ENCODE assay signal across 8 mouse cellular contexts in the genomic region with DNA sequence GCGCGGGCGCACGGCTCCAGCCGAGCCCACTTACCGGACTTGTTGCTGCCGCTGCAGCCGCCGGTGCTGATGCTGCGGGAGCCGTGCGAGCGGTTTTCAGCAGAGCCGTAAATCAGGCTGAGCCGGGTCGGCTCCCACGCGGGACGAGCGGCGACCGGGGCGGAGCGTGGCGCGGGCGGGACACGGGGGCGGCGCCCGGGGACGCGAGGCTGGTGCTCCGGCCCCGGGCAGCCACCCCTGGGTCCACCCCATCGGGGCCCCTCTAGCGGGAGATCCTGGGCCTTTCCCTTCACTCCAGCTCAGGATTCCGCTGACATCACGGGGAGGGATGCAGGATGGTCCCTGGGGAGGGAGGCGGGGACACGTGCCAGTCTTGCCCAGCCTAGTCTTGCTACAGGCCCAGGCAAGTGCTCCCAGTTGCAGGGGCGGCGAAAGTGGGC. TPM values are rescaled to one million over a fixed set of nuclear protein-coding genes. Genes with fewer than 3 reads are reported as not detected.
DNase-seq lines count a peak whose midpoint lies in the region; ATAC-seq and TF ChIP-seq lines count a peak whose summit lies in the region.

A gene (minus strand): TSS at position 326 of the 440 bp plus-strand sequence.

- H3K36me3 ChIP-seq in heart, embryonic 11.5 days (ENCODE audit: control insufficient read depth, insufficient read depth, low read length), result no peaks in the 10 kb centered on the region
- no peaks in the 10 kb centered on the region for H3K36me3 ChIP-seq in kidney, embryonic 15.5 days
- H3K36me3 ChIP-seq in limb, embryonic 15.5 days, result no peaks in the 10 kb centered on the region
- peaks cover 9% of the 10 kb centered on the region for H3K36me3 ChIP-seq in midbrain, postnatal 0 days (ENCODE audit: insufficient read depth, low read length)
- H3K36me3 ChIP-seq in stomach, postnatal 0 days (ENCODE audit: control insufficient read depth, insufficient read depth, low read length), result no peaks in the 10 kb centered on the region

- no peaks in the 10 kb centered on the region for H3K9me3 ChIP-seq in heart, embryonic 11.5 days (replicated peaks; ENCODE audit: control insufficient read depth, low read length)
- H3K9me3 ChIP-seq in kidney, embryonic 15.5 days (replicated peaks), result no peaks in the 10 kb centered on the region
- no peaks in the 10 kb centered on the region for H3K9me3 ChIP-seq in limb, embryonic 15.5 days
- H3K9me3 ChIP-seq in midbrain, postnatal 0 days (ENCODE audit: low read length), result no peaks in the 10 kb centered on the region
- H3K9me3 ChIP-seq in stomach, postnatal 0 days (ENCODE audit: control insufficient read depth, low read length), result no peaks in the 10 kb centered on the region

- no peak within 1 kb of the TSS for H3K27ac ChIP-seq in bone marrow, adult 2 months (ENCODE audit: control insufficient read depth, insufficient read depth, low read depth, low read length, poor library complexity)
- no peak within 1 kb of the TSS for H3K27ac ChIP-seq in heart, embryonic 11.5 days (ENCODE audit: low read depth, low read length)
- H3K27ac ChIP-seq in kidney, embryonic 15.5 days, result no peak within 1 kb of the TSS
- H3K27ac ChIP-seq in limb, embryonic 15.5 days, result no peak within 1 kb of the TSS
- peak within 1 kb of the TSS; percentile 77 for H3K27ac ChIP-seq in midbrain, postnatal 0 days (ENCODE audit: low read depth, low read length)
- H3K27ac ChIP-seq in stomach, postnatal 0 days (replicated peaks), result no peak within 1 kb of the TSS

- H3K4me3 ChIP-seq in bone marrow, adult 2 months (replicated peaks; ENCODE audit: control insufficient read depth, low read depth, low read length), result peak within 1 kb of the TSS; percentile 56
- H3K4me3 ChIP-seq in heart, embryonic 11.5 days (ENCODE audit: low read depth, low read length), result peak within 1 kb of the TSS; percentile 68
- H3K4me3 ChIP-seq in kidney, embryonic 15.5 days (replicated peaks), result peak within 1 kb of the TSS; percentile 68
- peak within 1 kb of the TSS; percentile 62 for H3K4me3 ChIP-seq in limb, embryonic 15.5 days
- H3K4me3 ChIP-seq in midbrain, postnatal 0 days (ENCODE audit: low read depth, low read length), result peak within 1 kb of the TSS; percentile 64
- peak within 1 kb of the TSS; percentile 55 for H3K4me3 ChIP-seq in stomach, postnatal 0 days (ENCODE audit: low read depth, low read length)

- no peak for TF ChIP-seq CTCF in bone marrow, adult 2 months (IDR thresholded peaks at IDR 0.05; ENCODE audit: control insufficient read depth, insufficient read depth, low read length)
- TF ChIP-seq CTCF in midbrain, postnatal 0 days (IDR thresholded peaks at IDR 0.05), result no peak
- peak; percentile 26 for TF ChIP-seq CTCF in stomach, postnatal 0 days (IDR thresholded peaks at IDR 0.05; ENCODE audit: low read depth)

- H3K4me2 ChIP-seq in heart, embryonic 11.5 days, result peak within 1 kb of the TSS; percentile 99
- peak within 1 kb of the TSS; percentile 100 for H3K4me2 ChIP-seq in kidney, embryonic 15.5 days
- peak within 1 kb of the TSS; percentile 94 for H3K4me2 ChIP-seq in limb, embryonic 15.5 days
- H3K4me2 ChIP-seq in midbrain, postnatal 0 days (ENCODE audit: low read depth, low read length, poor library complexity, severe bottlenecking), result peak within 1 kb of the TSS; percentile 79
- H3K4me2 ChIP-seq in stomach, postnatal 0 days (replicated peaks; ENCODE audit: low read depth), result peak within 1 kb of the TSS; percentile 99

- peak within 1 kb of the TSS; percentile 70; the same call in 1 of the 2 replicates for H3K9ac ChIP-seq in heart, embryonic 11.5 days (ENCODE audit: low read depth, low read length)
- peak within 1 kb of the TSS; percentile 56 for H3K9ac ChIP-seq in kidney, embryonic 15.5 days
- peak within 1 kb of the TSS; percentile 45 for H3K9ac ChIP-seq in limb, embryonic 15.5 days
- H3K9ac ChIP-seq in midbrain, postnatal 0 days (replicated peaks; ENCODE audit: low read length, poor library complexity, severe bottlenecking), result peak within 1 kb of the TSS; percentile 81
- peak within 1 kb of the TSS; percentile 57 for H3K9ac ChIP-seq in stomach, postnatal 0 days (ENCODE audit: low read length)

- peak; percentile 51 to 60 for DNase-seq in B cell, adult 2 months
- DNase-seq in fat pad, adult 2 months (ENCODE audit: extremely low read depth, low read depth, low spot score), result peak; percentile 7
- DNase-seq in midbrain, postnatal 0 days (ENCODE audit: low spot score), result peak; percentile 95
- peak; percentile 70 for DNase-seq in stomach, postnatal 0 days (ENCODE audit: low spot score)

- H3K27me3 ChIP-seq in heart, embryonic 11.5 days (ENCODE audit: control insufficient read depth, insufficient read depth, low read length), result peaks cover 8% of the 10 kb centered on the region
- H3K27me3 ChIP-seq in kidney, embryonic 15.5 days, result peaks cover 11% of the 10 kb centered on the region
- H3K27me3 ChIP-seq in limb, embryonic 15.5 days, result no peaks in the 10 kb centered on the region
- H3K27me3 ChIP-seq in midbrain, postnatal 0 days (ENCODE audit: insufficient read depth, low read length), result no peaks in the 10 kb centered on the region
- H3K27me3 ChIP-seq in stomach, postnatal 0 days (ENCODE audit: control insufficient read depth, insufficient read depth, low read length), result no peaks in the 10 kb centered on the region

- ATAC-seq in heart, embryonic 11.5 days (replicated peaks; ENCODE audit: insufficient number of reproducible peaks, low FRiP score, low TSS enrichment), result peak; percentile 61
- peak; percentile 95 for ATAC-seq in kidney, embryonic 15.5 days (replicated peaks; ENCODE audit: low FRiP score)
- ATAC-seq in limb, embryonic 15.5 days (ENCODE audit: insufficient number of reproducible peaks, low FRiP score, low TSS enrichment, low read depth), result peak; percentile 79; the same call in 1 of the 2 replicates
- ATAC-seq in midbrain, postnatal 0 days (ENCODE audit: low FRiP score), result peak; percentile 92
- peak; percentile 90 for ATAC-seq in stomach, postnatal 0 days (ENCODE audit: low FRiP score, low TSS enrichment)

- no peaks in the 10 kb centered on the region; the same call in 1 of the 2 replicates for H3K4me1 ChIP-seq in bone marrow, adult 2 months (ENCODE audit: control insufficient read depth, insufficient read depth, low read length)
- H3K4me1 ChIP-seq in heart, embryonic 11.5 days (ENCODE audit: control insufficient read depth, insufficient read depth, low read length), result no peaks in the 10 kb centered on the region
- H3K4me1 ChIP-seq in kidney, embryonic 15.5 days, result peaks cover 12% of the 10 kb centered on the region
- peaks cover 11% of the 10 kb centered on the region; the same call in 1 of the 2 replicates for H3K4me1 ChIP-seq in limb, embryonic 15.5 days
- H3K4me1 ChIP-seq in midbrain, postnatal 0 days (ENCODE audit: insufficient read depth, low read length), result no peaks in the 10 kb centered on the region
- H3K4me1 ChIP-seq in stomach, postnatal 0 days (replicated peaks; ENCODE audit: control insufficient read depth, insufficient read depth), result no peaks in the 10 kb centered on the region

- WGBS in bone marrow, adult 2 months, result 4% methylated on average over 43 of the region's 43 CpGs
- WGBS in heart, embryonic 11.5 days (ENCODE audit: insufficient replicate concordance), result under 1% methylated on average over 43 of the region's 43 CpGs
- 0% methylated on average over 42 of the region's 43 CpGs for WGBS in kidney, embryonic 15.5 days
- under 1% methylated on average over 42 of the region's 43 CpGs for WGBS in limb, embryonic 15.5 days
- WGBS in midbrain, postnatal 0 days, result 1% methylated on average over 37 of the region's 43 CpGs
- WGBS in stomach, postnatal 0 days, result under 1% methylated on average over 42 of the region's 43 CpGs

- TF ChIP-seq EP300 in stomach, postnatal 0 days (optimal IDR thresholded peaks at IDR 0.05), result no peak

- TF ChIP-seq POLR2A in bone marrow, adult 2 months (IDR thresholded peaks at IDR 0.05; ENCODE audit: borderline replicate concordance, control insufficient read depth, low read depth, low read length), result no peak

RNA-seq across cellular contexts. Expression of the gene that starts here (rescaled TPM):
- polyA plus RNA-seq in bone marrow, adult 2 months (2011; ENCODE audit: insufficient read depth, insufficient read length, low replicate concordance, missing spikeins), result 0.57 TPM in 1 of 2 replicates, not detected in the other
- polyA plus RNA-seq in heart, embryonic 11.5 days (2014; fragmentation: Nextera tagmentation; extraction: Ambion mirVana), result 0.76 and 0.77 TPM in 2 replicates
- polyA plus RNA-seq in kidney, embryonic 15.5 days (2015; fragmentation: Nextera tagmentation; extraction: Ambion mirVana), result 0.88 and 0.95 TPM in 2 replicates
- polyA plus RNA-seq in limb, embryonic 15.5 days (2015; fragmentation: Nextera tagmentation; extraction: Ambion mirVana), result 1.7 and 1.9 TPM in 2 replicates
- total RNA-seq in midbrain, postnatal 0 days (2014; rRNA removed), result 15.2 and 17.4 TPM in 2 replicates
- polyA plus RNA-seq in midbrain, postnatal 0 days (2015; fragmentation: Nextera tagmentation; extraction: Ambion mirVana), result 7.9 and 9.1 TPM in 2 replicates
- 0.57 and 0.71 TPM in 2 replicates for polyA plus RNA-seq in stomach, postnatal 0 days (2015; fragmentation: Nextera tagmentation; extraction: Ambion mirVana)

Comparison
In these comparisons a context has a peak if more than half of its experiments do, and no peak if none do; other contexts are left out.
1. Peak in ATAC-seq, H3K4me3 ChIP-seq, H3K9ac ChIP-seq and H3K4me2 ChIP-seq in heart, embryonic 11.5 days; RNA of the gene not detected or under 1 TPM.
2. Peak in ATAC-seq, H3K4me3 ChIP-seq, H3K9ac ChIP-seq and H3K4me2 ChIP-seq in kidney, embryonic 15.5 days; RNA of the gene not detected or under 1 TPM.
3. Peak in DNase-seq, ATAC-seq, H3K4me3 ChIP-seq, H3K9ac ChIP-seq and H3K4me2 ChIP-seq in stomach, postnatal 0 days; RNA of the gene not detected or under 1 TPM.
4. DNase-seq: peak in every context shown above with its lines; median percentile 95 in midbrain, postnatal 0 days; 70 in stomach, postnatal 0 days; 56 in B cell, adult 2 months; 7 in fat pad, adult 2 months.